Mouse (Mus musculus): Measurements from ENCODE around the gene Cpm. TPM values are rescaled to one million over a fixed set of nuclear protein-coding genes. Genes with fewer than 3 reads are reported as not detected.

Cpm gene
- polyA plus RNA-seq, 1 experiment from 2014 or later: 5.9 TPM

DNA sequence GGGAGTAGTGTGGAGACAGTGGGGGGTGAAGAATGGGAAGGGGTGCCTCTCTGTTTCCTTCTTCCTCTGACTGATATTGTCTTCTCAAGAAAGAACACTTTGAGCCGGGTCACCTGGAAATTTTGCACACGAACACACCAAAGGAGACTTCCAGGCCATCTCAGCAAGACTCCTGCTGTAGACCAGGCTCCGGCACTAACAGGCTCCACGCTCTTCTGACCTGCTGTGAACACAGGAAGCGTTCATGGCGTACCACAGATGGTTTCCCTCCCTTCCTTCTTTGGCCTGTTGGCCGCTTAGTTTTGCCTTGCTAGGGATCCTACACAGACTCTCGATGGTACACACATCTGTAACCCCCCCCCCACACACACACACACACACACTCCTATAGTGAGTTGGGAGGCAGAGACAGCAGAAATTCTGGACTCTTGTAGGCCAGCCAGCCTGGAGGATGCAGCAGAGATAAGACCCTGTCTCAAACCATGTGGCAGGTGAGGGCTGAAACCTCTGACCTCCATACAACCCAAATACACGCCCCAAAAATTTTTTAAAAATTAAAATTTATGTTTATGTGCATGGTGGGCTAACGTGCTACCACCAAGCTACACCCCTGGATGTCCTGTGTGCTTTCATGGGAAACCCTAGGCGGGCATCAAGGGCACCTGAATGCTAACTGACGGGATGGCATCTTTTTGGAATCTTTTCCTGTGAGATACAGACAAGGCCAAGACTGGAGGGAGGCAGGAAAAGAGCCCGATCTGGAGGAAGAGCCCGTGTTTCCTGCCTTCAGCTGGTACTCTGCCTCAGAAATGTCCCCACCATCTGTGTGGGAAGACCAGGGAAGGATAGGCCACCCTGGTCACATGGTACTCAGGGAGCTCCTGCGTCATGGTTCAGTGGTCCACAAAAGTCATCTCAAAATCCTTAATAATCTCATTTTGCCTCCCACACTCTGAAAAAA, 23.7 kb upstream of the Cpm start:
- no peak for DNase-seq (ENCODE audit: extremely low spot score, low spot score)
- no peak overlapping the region for H3K27ac ChIP-seq
- H3K36me3 ChIP-seq (replicated peaks): no peaks in the 10 kb centered on the region
- H3K4me1 ChIP-seq: no peaks in the 10 kb centered on the region
- H3K4me3 ChIP-seq: no peak overlapping the region
- H3K9me3 ChIP-seq: no peaks in the 10 kb centered on the region
- no peaks in the 10 kb centered on the region for H3K27me3 ChIP-seq (ENCODE audit: poor library complexity, severe bottlenecking)
- 86% methylated on average over 15 of the region's 15 CpGs for WGBS

DNA sequence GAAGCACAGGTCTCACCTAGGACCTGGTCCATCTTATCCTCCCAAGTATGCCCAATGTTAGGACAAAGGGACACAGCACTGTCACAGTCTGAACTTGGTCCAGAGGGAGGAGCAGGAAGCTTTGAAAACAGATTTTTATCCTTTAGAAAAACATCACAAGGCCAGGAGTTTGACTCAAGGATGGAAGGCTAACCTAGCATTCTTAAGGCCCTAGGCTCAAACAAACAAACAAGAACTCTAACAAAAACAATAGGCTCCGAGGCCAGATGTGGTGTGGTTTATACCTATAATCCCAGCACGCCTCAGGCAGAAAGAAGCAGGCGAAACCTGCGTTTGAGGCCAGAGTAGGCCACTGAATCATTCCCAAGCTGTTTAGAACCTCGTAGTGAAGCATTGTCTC, 22.9 kb upstream of the Cpm start:
- H3K4me1 ChIP-seq: no peaks in the 10 kb centered on the region
- no peaks in the 10 kb centered on the region for H3K9me3 ChIP-seq
- H3K36me3 ChIP-seq (replicated peaks): no peaks in the 10 kb centered on the region
- DNase-seq (ENCODE audit: extremely low spot score, low spot score): no peak
- 82% methylated on average over 5 of the region's 5 CpGs for WGBS
- no peak overlapping the region for H3K4me3 ChIP-seq
- no peak overlapping the region for H3K27ac ChIP-seq
- no peaks in the 10 kb centered on the region for H3K27me3 ChIP-seq (ENCODE audit: poor library complexity, severe bottlenecking)

DNA sequence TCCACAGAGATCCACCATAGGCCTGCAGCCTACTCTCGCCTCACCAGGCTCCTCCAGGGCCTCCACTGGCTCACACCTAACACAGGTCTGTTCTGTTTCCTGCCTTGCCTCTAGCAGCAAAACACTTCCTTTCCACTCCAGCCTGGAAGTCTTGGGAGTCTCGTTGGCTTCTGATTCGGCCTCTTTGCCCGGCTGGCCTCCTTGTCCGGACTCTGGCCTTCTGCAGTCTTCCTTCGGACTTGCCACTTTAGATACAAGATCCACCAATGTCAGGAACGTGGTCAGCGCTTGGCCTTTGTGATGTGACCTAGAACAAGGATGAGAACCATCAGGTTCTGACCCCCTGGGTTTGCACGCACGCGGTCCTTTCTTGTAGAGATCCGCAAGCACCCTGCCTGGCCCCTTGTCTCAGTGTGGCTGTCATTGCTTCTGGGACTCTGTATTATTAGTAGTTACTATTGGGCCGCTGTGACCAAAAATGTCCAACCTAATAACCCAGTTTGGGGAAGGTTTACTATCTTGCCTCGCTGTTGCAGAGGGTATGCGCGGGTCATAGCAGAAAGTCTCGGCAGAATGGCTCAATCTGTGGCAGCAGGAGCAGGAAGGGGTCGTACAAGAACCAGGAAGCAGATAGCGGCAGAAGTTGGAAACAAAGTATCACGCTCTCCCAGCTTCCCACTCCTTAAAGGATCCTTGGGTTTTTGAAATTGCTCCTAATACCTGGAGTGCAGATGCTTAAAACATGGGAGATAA, 22.1 kb upstream of the Cpm start:
- 95% methylated on average over 20 of the region's 20 CpGs for WGBS

DNA sequence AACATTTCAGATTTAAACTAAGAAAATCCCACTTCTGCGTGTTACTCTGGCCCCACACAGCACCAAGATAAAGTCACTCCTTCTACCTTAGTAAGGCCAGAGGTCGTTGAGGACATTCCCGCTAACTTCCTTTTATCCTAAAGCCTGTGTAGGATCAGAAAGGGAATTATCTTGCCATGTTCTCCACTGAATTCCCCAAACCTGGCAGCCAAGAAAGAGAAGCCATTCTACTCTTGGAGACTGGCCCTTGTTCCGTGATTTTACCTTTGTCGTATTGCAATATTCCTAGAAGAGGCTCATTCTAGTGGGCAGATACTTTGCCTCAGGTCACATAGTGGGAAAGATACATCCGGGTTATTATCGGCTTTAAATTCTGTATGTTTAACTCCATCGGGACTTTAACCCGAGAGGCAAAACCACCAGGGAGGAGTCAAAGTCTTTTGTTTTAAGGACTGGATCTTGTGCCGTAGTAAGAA, 21.5 kb upstream of the Cpm start:
- H3K36me3 ChIP-seq (replicated peaks): no peaks in the 10 kb centered on the region
- no peak for DNase-seq (ENCODE audit: extremely low spot score, low spot score)
- no peaks in the 10 kb centered on the region for H3K27me3 ChIP-seq (ENCODE audit: poor library complexity, severe bottlenecking)
- 94% methylated on average over 10 of the region's 10 CpGs for WGBS
- no peak overlapping the region for H3K27ac ChIP-seq
- no peaks in the 10 kb centered on the region for H3K9me3 ChIP-seq
- H3K4me1 ChIP-seq: no peaks in the 10 kb centered on the region
- no peak overlapping the region for H3K4me3 ChIP-seq

More for the DNA sequence above, 22.1 kb upstream of the Cpm start:
- Histone ChIP-seq H3K4me3 (no peak overlapping the region), H3K9me3 (no peaks in the 10 kb centered on the region), H3K4me1 (no peaks in the 10 kb centered on the region), H3K36me3 (replicated peaks) (no peaks in the 10 kb centered on the region), H3K27ac (0 out of 2 replicates have a peak overlapping the region, but pooled peaks have one; percentile 30), H3K27me3 (ENCODE audit: poor library complexity, severe bottlenecking) (no peaks in the 10 kb centered on the region)
- no peak for DNase-seq (ENCODE audit: extremely low spot score, low spot score)

DNA sequence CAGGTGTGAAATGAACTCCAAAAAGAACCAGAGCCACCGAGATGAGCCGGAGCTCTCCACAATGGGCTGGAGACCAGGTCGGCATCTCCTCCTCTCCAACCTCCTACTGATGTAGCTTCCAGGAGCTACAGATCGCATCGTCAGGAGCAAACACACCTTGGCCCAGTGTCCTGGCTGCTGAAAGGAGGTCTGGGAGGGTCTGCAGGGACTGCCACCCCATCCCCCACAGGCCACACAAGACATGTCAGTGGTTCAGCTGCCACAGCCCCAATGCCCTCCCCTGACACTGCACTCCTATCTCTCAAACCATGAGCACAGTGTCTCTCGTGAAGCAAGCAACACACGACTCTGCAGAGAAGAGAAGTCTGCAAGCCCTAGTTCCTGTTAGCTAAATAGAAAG, 20.8 kb upstream of the Cpm start:
- Histone ChIP-seq H3K4me3 (no peak overlapping the region), H3K27me3 (ENCODE audit: poor library complexity, severe bottlenecking) (no peaks in the 10 kb centered on the region), H3K4me1 (no peaks in the 10 kb centered on the region), H3K36me3 (replicated peaks) (no peaks in the 10 kb centered on the region), H3K27ac (no peak overlapping the region), H3K9me3 (no peaks in the 10 kb centered on the region)
- no peak for DNase-seq (ENCODE audit: extremely low spot score, low spot score)
- WGBS: 94% methylated on average over 7 of the region's 7 CpGs

DNA sequence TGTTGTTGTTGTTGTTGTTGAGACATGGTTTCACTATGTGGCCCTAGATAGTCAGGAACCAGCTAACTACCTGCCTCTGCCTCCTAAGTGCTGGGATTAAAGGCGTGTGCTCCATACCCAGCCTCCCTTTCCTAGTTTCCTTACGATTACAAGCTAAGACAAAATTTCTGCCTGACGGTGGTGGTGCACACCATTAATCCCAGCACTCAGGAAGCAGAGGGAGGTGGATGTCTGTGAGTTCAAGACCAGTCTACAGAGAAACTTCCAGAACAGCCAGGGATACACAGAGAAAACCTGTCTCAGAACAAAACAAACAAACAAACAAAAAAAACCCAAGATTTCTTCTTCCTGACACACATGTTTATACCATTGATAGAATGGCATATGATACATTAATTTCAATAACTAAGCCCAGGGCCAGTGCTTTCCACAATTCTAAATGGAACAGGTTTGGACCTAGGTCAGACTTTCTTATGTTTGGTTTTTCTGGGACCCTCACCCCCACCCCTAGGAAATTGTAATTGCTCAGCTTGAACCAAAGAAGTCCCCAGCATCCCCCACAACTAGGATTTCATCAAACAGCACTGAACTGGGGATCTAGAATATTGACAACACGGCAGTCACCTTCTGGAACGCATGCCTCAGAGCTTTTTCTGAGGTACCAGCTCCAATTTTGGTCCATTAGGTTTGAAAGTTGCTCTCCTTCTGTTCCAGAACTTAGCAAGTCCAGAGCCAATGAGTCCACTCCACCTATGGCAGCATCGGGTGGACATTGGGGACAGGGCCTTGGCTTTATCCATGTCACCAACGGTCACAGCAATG, 20.1 kb upstream of the Cpm start:
- DNase-seq (ENCODE audit: extremely low spot score, low spot score): no peak
- Histone ChIP-seq H3K27ac (no peak overlapping the region), H3K9me3 (no peaks in the 10 kb centered on the region), H3K4me3 (no peak overlapping the region), H3K4me1 (no peaks in the 10 kb centered on the region), H3K27me3 (ENCODE audit: poor library complexity, severe bottlenecking) (no peaks in the 10 kb centered on the region), H3K36me3 (replicated peaks) (no peaks in the 10 kb centered on the region)
- 96% methylated on average over 7 of the region's 7 CpGs for WGBS

GRCm38 (mm10) chr10:117609810-117610090, 19.6 kb upstream of the Cpm start:
- DNase-seq (ENCODE audit: extremely low spot score, low spot score): no peak
- no peaks in the 10 kb centered on the region for H3K4me1 ChIP-seq
- no peaks in the 10 kb centered on the region for H3K9me3 ChIP-seq
- H3K4me3 ChIP-seq: no peak overlapping the region
- H3K27me3 ChIP-seq (ENCODE audit: poor library complexity, severe bottlenecking): no peaks in the 10 kb centered on the region
- 90% methylated on average over 6 of the region's 6 CpGs for WGBS
- no peaks in the 10 kb centered on the region for H3K36me3 ChIP-seq (replicated peaks)
- no peak overlapping the region for H3K27ac ChIP-seq

DNA sequence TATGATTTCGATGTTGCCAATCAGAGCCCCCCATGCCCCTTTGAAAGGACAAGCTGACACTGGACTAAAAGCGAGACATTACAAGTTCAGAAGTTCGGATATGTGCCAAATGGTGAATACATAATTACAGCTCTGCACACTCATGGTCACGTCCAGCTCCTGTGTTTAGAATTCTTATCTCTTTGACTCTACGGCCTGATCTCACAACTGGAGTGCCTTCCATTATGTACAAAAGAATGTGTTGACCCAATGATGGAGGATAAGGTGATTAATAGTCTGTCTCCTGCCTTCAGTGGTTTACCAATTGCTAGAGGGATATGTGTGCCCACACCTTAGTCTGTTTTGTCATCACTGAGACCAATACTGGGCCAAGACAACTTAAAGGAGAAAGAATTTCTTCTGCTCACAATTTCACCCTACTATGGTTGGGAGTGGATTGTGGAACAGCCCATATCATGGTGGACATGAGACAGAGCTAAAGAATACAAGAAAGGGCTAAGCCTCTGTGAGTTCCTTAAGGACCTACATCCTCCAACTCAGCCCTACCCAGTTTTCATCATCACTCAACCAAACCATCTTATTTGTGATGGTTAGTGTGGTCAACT, 19.0 kb upstream of the Cpm start:
- Histone ChIP-seq H3K9me3 (no peaks in the 10 kb centered on the region), H3K4me1 (no peaks in the 10 kb centered on the region), H3K4me3 (no peak overlapping the region), H3K36me3 (replicated peaks) (no peaks in the 10 kb centered on the region), H3K27ac (no peak overlapping the region), H3K27me3 (ENCODE audit: poor library complexity, severe bottlenecking) (no peaks in the 10 kb centered on the region)
- DNase-seq (ENCODE audit: extremely low spot score, low spot score): no peak
- WGBS: 91% methylated on average over 5 of the region's 5 CpGs

DNA sequence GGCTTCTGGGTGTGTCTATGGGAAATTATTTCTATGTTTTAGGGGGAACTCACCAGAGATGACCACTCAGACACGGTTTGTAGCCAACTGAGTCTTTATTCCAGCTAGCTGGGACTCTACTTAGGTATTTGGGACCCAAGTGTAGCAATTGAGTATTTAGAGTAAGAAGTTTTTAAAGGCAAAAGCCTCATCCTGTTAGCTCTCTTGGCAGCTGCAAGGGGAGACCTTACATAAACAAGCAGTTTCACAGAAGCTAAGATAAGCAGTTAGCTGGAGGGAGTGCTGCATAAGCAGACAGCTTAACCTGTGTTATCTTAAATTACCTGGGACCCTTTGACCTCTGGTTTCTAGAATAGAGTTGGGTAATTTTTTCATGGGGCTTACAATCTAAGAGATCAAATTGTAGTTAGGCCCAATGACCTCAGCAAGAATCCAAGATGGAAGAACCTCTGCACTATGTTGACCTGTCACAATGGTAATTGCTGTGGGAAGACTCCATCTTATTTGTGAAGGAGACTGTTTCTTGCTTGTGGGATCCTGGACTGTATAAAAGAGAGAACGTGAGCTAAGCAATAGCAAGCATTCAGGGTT, 18.4 kb upstream of the Cpm start:
- Histone ChIP-seq H3K9me3 (no peaks in the 10 kb centered on the region), H3K4me3 (no peak overlapping the region), H3K4me1 (no peaks in the 10 kb centered on the region), H3K36me3 (replicated peaks) (no peaks in the 10 kb centered on the region), H3K27me3 (ENCODE audit: poor library complexity, severe bottlenecking) (no peaks in the 10 kb centered on the region), H3K27ac (no peak overlapping the region)
- 93% methylated on average over 2 of the region's 2 CpGs for WGBS
- DNase-seq (ENCODE audit: extremely low spot score, low spot score): no peak

DNA sequence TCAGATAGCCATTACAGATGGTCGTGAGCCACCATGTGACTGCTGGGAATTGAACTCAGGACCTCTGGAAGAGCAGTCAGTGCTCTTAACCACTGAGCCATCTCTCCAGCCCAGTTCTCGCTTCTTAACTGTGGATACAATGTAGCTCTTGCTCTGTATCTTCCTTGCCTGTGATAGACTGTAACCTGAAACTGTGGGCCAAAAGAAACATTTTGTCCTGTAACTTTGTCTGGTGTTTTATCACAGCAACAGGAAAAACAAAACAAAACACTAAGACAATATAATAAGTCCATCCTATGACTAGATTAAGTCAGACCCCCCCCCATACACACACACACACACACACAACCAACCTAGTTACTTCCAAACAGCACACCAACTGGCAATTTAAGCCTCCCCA, 17.8 kb upstream of the Cpm start:
- no peak for DNase-seq (ENCODE audit: extremely low spot score, low spot score)
- 81% methylated on average over 2 of the region's 2 CpGs for WGBS
- Histone ChIP-seq H3K27me3 (ENCODE audit: poor library complexity, severe bottlenecking) (no peaks in the 10 kb centered on the region), H3K4me3 (no peak overlapping the region), H3K4me1 (no peaks in the 10 kb centered on the region), H3K27ac (no peak overlapping the region), H3K36me3 (replicated peaks) (no peaks in the 10 kb centered on the region), H3K9me3 (no peaks in the 10 kb centered on the region)

GRCm38 (mm10) chr10:117611976-117612375, 17.3 kb upstream of the Cpm start:
- no peaks in the 10 kb centered on the region for H3K27me3 ChIP-seq (ENCODE audit: poor library complexity, severe bottlenecking)
- WGBS: 78% methylated on average over 2 of the region's 2 CpGs
- no peaks in the 10 kb centered on the region for H3K4me1 ChIP-seq
- no peak for DNase-seq (ENCODE audit: extremely low spot score, low spot score)
- H3K4me3 ChIP-seq: no peak overlapping the region
- no peak overlapping the region for H3K27ac ChIP-seq
- H3K36me3 ChIP-seq (replicated peaks): no peaks in the 10 kb centered on the region
- no peaks in the 10 kb centered on the region for H3K9me3 ChIP-seq

Data from forebrain, embryonic 10.5 days (tissue).